Mouse (Mus musculus) kidney, postnatal 10 days (tissue): ENCODE data around the gene Ccdc74a.
"Not testable (repeated sequence)": the region's sequence is repeated elsewhere in the genome, so short reads cannot be mapped to it uniquely, and the experiment has no call there.

Experiments used
- DNase-seq: peaks from one replicate; pipeline ENCODE4 v3.0.0; 2021; ENCODE audit warnings: mixed read lengths

The Ccdc74a gene

GRCm38 (mm10) chr16:17646310-17647114 lies at the start of gene Ccdc74a:
TSS of gene Ccdc74a (plus strand) at chr16:17646470.
- peak; percentile 90 for DNase-seq

DNA sequence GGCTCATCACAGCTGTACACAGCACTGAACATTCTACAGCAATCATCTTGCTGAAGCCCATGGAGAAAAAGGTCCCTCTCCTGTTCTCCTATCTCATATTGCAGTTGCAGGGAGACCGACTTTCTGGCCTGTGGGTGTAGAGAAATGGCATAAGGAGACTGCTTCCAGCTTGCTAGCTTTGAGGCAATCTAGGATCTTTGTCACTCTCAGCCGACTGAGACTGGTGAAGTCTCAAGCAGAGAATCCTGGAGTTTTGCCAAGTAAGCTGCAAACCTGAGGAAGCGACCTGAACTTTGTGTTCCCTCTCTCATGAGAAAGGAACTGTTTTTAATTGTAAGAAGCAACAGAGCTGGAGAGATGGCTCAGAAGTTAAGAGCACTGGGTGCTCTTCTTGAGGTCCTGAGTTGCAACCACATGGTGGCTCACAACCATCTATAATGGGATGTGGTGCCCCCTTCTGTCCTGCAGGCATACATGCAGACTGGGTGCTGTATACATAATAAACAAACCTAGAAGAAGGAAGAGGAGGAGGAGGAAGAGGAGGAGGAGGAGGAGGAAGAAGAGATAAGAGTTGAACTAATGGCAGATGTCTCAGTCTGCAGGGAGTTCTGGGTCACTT lies 45.2 kb upstream of the Ccdc74a start:
- DNase-seq = no peak

GRCm38 (mm10) chr16:17604941-17605340 lies 41.3 kb upstream of the Ccdc74a start:
- no peak for DNase-seq

DNA sequence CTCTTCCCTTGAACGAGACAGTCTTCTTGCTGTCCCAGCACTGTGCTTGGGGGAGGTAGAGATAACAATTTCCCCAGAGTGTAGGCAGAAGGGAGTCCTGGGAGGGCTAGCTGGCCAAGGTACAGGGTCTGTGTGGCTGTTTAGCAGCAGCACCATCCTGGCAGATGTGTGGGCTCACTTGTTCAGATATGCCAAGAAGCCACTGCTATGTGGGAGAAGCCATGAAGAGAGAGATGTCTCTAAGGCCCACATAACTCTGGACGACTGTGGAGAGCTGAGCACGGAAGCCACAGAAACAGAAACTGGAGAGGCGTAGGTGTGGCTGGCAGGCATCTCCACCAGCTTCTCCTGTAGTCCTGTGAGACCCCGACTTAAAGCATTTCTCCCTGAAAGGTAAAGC lies 40.6 kb upstream of the Ccdc74a start:
- no peak for DNase-seq

- DNase-seq = no peak
These were observed 34.9 kb upstream of the Ccdc74a start for GRCm38 (mm10) chr16:17611383-17611782.

GRCm38 (mm10) chr16:17614740-17615139 lies 31.5 kb upstream of the Ccdc74a start:
- DNase-seq = not testable (repeated sequence)

DNA sequence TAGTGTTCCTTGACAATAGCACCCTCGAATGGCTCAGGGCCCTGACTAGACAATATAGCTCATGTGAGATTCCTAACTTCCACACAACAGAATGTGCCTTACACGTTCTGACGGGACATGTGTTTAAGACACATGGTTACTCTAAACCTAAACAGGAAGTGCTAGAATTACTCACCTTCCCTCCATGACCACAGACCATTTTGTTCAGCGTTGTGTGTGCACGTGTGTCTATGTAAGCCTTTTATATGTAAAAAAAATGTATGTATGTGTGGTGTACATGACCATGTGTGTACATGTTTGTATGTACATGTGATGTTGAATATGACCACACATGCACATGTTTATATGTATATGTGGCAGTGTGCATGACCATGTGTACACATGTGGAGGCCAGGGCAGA lies 30.1 kb upstream of the Ccdc74a start:
- DNase-seq = no peak

DNA sequence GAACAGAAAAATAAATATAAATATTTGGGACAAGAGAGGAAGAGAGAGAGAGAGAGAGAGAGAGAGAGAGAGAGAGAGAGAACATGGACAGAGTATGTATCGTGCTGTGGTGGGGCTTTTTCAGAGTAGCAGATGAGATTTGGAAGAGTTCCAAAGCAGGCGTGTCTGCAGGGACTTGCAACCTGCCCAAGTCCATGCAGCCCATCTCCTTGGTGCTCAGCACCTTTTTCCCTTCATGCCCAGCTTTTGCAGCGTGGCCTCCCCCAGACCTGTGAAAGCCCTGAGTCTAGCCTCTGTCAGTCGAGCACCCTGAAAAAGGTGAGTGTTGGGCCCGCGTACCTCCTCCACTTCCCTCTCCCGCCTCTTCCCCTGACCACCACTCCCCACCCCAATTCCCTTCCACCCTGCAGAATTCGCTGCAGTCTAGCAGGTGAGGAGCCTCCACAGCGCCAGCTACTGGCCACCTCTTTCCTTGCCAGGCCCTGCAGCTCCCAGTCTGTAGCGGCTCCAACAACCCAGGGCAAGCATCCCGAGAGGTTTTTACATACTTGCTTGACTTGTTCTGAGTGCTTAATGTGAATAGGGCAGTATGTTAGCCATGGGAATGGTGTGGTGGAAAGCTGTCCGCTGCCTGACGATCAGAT lies 28.2 kb upstream of the Ccdc74a start:
- peak; percentile 76 for DNase-seq

DNA sequence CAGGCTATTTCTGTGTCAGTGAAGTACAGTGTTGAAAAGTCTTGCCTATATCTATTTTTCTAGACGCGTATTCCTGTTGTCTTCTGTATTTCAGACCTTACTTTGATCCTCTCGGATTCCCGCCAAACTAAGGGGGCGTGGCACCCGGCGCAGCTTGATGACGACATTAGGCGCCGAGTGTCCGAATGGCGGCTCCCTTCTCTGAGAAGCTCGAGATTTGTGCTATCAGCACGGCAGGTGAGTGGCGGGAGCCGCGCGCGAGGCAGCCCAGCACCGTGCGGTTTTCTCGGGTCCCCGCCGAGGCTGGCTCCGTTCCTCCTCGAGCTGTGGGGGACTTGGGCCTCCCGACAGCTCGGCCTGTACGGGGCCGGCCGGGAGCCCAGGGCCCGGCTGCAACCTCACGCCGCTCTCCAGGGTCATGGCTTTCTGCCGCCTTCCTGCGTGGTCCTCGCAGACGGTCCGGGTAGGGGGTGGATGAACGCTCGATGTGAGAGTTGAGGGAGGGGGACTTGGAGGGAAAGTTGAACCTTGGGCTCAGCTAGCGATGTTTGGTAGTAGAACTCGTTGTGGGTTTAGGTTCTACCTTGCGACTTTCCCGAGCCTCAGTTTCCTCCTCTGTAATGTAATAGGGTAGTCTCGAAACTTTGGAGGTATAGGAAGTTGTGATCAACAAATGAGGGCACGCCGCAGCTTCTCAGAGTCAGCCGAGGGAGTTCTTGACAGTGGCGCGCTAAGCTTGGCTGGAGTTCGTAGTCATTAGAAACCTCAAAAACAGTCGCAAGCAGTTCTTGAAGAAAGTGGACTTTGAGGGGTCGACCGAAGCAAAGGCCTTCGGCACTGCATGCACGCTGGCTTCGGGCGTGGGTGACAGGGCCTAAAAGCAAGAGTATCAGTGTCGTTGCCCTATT lies 26.8 kb upstream of the Ccdc74a start, which contains the start of gene Smpd4:
Smpd4 (plus strand) TSS at position 157 of the 908 bp plus-strand sequence.
- peak; percentile 96 for DNase-seq

DNA sequence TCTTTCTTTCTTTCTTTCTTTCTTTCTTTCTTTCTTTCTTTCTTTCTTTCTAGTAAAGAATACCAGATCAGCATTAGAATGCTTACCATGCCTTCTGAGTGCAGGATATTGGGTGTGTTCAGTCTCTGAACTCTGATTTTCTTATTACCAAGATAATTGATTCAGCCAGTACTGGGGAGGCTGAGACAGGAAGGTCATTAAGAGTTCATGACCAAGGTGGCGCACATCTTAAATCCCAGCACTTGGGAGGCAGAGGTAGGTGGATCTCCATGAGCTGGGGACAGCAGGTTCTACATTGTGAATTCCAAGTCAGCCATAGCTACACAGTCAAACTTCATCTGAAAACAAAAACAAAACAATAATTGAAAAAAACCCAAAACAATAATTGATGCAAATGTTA lies 24.3 kb upstream of the Ccdc74a start:
- no peak for DNase-seq

DNA sequence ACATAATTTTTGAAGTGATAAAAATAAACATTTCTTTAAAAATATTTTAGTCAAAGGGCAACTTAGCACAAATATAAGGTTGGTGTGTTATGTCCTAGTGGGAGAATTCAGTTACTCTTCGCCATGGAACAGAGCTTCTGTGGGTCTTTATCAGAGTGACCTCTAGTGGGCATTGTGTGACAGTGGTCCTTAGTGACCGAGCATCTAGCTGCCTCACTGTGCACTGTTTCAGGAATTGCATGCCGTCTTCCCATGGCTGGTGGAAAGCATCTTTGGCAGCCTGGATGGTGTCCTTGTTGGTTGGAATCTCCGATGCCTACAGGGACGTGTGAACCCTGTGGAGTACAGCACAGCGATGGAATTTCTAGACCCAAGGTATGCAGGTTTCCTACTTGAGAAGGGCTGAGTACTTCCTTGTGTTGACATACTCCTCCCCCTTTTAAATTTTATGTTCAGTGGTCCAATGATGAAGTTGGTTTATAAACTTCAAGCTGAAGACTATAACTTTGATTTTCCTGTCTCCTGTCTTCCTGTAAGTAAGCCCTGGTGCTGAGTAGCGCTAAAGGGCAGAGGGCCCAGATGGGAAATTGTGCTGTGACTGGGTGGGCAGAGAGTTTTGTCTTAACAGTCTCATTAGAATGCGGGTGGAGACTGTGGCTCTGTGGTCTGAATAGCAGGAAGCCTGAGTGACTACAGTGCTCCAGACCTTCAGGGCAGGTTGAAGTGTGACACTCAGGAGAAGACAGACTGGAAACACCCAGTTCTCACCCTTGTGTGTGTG lies 20.6 kb upstream of the Ccdc74a start:
- DNase-seq = no peak

GRCm38 (mm10) chr16:17626269-17626555 lies 20.1 kb upstream of the Ccdc74a start:
- no peak for DNase-seq

GRCm38 (mm10) chr16:17632580-17632979 lies 13.7 kb upstream of the Ccdc74a start:
- no peak for DNase-seq

DNA sequence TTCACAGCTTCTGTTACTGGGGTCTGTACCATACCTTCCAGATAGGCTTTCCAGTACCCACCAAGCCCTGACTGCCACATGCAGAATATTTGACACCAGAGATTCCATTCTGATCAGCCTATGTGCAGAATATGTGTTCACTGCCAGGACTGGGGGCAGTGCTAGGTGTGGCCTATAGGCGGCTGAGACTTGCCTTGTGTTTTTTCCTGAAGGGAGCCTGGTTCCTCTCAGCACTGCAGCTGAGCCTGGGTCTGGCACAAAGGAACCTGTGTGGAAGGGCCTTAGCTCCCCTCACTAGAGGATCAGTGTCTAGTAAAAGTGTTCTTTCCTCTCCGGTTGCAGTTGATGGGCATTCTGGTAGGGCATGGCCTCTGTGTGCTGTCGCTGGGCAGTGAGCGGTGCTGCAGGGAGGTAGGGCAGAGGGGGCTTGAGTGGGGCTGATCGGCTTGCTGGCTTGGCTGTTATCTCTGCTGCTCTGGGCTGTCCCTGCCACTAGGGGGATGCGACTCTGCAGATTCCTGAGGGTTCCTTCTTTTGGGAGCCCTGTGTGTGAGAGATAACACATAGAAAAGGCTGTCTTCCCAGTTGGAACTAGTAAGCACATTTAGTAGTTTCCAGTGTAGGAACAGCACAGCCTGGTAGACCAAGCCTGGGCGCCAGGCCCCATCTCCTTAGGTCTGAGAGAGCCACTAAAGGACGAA lies 12.6 kb upstream of the Ccdc74a start:
- no peak for DNase-seq

GRCm38 (mm10) chr16:17636904-17637303 lies 9.4 kb upstream of the Ccdc74a start:
- DNase-seq = no peak

DNA sequence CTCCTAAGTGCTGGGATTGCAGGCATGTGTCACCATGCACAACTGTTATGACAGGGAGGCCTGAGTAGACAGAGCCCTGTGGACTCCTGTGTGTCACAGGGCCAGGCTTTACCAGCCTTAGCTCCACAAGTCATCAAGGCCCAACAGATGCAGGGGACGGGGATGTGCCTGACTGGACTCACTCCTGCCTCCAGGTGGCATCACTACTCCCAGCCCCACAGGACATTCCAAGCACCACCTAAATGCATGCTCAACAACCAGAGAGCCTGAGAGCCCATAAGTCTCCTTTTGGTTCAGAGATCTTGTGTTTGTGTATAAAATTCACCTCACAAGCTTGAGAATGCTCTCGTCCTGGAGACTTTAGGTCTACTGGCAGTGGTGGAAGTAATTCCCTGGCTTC lies 8.7 kb upstream of the Ccdc74a start:
- no peak for DNase-seq

DNA sequence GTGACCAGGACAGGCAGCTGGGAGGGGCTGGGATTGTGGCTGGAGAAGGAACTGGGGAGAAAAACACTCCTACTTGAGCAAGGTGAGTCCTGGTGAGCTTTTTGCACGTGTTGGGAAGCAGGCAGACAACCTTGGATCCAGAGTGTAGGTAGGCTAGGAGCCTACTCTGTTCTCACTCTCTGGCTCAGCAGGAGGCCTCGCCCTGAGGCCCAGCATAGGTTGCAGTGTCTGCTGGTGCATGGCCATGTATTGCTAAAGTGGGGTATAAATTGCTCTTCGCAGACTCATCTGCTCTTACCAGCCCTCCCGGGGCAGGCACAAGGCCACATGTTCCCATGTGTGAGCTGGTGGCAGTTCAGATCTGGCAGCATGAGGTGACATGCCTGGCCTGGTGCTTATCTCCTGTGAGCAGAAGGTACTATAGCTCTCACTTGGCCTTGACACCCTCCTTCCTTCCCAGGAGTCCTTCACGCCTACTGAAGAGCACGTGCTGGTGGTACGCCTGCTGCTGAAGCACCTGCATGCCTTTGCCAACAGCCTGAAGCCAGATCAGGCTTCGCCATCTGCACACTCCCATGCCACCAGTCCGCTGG lies 8.1 kb upstream of the Ccdc74a start:
- DNase-seq = no peak

DNA sequence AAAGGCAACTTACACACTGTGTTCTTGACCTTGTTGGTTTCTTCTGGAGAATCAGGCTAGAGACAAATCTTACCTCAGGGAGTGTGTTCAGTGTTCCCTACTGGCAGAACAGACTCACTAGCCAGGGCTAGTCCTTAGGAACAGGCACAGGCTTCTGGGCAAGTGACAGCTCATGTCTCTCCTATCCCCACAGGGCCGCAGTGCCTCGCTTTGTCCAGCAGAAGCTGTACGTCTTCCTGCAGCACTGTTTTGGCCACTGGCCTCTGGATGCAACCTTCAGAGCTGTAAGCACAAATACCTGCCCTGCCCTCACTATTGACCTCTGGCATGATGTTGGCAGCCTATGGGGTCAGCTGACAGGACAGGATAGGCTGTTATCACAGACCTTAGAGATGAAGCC lies 7.2 kb upstream of the Ccdc74a start:
- no peak for DNase-seq

GRCm38 (mm10) chr16:17639951-17640350 lies 6.3 kb upstream of the Ccdc74a start:
- no peak for DNase-seq

DNA sequence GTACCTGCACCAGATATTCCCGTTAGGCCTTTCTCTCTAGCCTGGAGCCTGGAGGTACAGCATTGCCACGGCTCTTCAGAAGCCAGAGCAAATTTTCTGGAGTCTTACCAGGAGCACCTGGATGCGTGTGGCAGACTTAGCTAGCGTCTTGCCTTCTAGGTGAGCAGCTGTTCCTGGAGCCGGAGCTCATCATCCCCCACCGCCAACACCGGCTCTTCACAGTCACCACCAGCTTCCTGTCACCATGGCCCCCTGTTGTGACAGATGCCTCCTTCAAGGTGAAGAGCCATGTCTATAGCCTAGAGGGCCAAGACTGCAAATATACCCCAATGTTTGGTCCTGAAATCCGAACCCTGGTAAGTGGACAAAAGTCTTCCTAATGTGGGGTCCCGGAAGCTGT lies 5.6 kb upstream of the Ccdc74a start:
- no peak for DNase-seq

DNA sequence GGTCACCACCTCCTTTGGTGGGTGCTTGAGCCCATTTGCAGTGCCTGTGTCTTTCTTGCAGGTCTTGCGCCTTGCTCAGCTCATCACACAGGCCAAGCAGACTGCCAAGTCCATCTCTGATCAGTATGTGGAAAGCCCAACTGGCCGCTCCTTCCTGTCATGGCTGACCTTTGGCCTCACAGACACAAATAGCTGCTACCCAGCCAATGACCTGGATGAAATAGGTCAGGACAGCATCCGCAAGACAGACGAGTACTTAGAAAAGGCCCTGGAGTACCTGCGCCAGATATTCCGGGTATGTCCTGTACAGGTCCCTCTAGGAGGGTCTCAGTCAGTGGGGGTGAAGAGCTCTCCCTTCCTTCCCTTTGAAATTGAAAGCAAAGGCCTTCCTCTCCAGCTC lies 5.0 kb upstream of the Ccdc74a start:
- DNase-seq = peak; percentile 40
